Mouse (Mus musculus) layer of hippocampus, postnatal 36 days (tissue): ENCODE measurements around the gene Cdh16. TPM values are rescaled to one million over a fixed set of nuclear protein-coding genes. Genes with fewer than 3 reads are reported as not detected.

Experiments
- DNase-seq, 2 experiments: peaks; one replicate each; pipeline ENCODE4 v3.0.0; 2022
- total RNA-seq, 2 experiments: library from RNA; stranded (reverse); gene quantifications; 2 replicates each; pipeline ENCODE4 v1.2.3; 2021

The Cdh16 gene
- total RNA-seq, 2 experiments from 2014 or later: not detected

GRCm38 (mm10) chr8:104570436-104571343, 53.5 kb downstream of the Cdh16 start:
- DNase-seq: peak; percentile 79

GRCm38 (mm10) chr8:104569559-104569958, 54.6 kb downstream of the Cdh16 start:
- no peak for DNase-seq

DNA sequence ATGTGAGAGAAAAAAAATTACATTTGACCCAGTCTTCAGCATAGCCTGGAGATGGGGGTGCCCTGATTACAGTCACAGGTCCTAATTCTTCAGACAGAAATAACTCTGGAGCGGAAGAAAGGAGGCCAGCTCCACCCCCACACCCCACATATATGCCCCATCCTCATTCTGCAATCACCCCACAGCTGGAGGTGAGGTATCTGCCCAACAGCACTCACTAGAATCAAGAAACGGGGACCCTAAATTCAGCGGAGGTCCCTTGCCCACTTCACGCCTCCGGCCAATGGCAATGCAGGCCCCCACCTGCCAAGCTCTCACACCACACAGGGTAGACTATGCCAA, 58.8 kb downstream of the Cdh16 start:
- DNase-seq: no peak

DNA sequence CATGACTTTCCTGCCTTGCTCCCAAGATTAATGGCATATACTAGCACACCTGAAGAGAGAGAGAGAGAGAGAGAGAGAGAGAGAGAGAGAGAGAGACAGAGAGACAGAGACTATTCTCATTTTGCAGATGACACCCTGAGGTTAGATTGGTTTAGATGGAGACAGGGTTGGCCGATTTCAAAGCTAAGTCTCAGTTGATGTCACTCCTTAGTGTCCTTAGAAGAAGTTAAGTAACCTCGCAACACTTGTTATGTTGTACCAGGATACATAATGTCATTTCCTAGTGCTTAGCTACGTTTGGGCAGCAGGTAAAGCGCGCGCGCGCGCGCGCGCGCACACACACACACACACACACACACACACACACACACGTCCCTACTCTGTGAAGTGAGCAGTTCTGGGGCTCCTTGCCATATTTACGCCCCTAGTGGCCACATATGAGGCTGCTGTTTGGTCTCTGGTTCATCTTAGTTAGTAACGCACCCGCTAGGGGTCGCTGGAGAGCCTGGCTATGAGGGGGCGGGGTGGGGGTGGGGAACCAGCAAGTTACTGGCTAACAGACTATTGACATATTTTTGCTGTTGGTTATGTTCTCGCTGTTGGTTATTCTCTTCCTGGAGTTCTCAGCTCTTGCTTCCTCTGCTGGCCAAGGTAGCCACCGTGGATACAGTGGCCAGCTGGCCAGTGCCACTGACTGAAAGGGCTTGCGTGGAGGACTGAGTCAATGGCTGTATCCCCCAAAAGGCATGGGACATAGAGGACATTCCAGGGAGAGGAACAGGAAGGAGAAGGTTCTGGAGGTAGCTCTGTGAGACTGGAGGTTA, 59.4 kb downstream of the Cdh16 start:
- peak; percentile 68 to 76 for DNase-seq

DNA sequence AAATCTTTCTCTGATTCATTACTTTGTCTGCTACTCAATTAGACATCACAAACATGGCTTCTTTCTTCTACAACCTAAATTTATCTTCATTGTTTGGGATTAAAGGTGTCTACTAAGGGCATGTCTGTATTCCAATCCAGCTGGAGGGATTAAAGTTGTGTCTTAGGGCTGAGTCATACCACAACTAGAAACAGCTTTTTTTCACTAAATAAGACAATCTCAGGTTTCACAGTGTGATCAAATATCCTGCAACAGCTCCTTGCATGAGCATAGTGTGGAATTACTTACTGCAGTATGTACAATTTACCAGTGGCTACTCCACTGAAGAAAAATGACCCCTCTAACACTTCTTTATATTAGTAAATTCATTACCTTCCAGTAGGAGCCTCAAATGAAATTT, 63.5 kb downstream of the Cdh16 start:
- no peak for DNase-seq

DNA sequence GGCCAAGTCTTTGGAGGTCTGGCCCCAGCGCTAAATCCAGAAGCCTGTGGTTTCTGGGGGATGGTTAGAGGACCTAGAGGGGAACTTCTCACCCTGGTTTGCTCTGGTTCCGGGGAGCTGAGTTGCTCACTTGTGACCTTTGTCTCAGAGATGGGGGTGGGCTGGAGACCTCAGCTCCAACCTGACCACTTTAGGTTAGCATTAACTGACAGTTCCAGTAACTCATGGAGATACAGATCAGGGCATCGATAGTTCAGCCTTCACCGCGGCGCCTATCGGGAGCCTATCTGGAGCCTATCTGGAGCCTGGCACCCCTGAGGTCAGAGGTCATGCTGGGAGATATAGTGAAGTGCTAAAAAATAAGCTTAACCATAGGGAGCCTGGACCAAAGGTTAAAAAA, 67.0 kb downstream of the Cdh16 start:
- no peak for DNase-seq

DNA sequence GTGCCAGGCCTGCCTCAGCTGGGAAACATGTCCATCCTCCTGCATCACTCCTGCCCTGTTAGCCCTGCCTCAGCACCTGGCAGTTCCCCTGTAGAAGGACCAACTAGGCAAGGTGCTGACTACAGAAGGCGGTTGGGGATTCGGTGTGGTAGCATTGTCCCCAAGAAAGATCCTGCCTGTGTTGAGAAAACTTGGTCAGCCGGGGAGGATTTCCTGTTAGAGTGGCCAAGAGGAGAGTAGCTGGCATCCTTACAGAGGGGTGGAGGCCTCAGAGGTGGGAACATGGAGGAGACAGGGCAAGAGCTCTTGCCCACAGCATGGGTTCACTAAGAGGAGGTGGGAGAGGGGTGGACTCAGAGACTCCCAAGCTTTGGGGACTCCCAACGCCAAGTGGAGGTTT, 69.0 kb downstream of the Cdh16 start:
- no peak for DNase-seq

Other genes with a start within 250 kb of the Cdh16 start
- 10 to 100 TPM; 59.5 to 62.7 TPM for gene Cmtm4, start 228.6 kb downstream of the Cdh16 start, total RNA-seq
- gene Dync1li2, start 181.3 kb downstream of the Cdh16 start, total RNA-seq: 100 to 1,000 TPM; 246 to 289 TPM
- under 1 TPM; 0.35 to 0.66 TPM for gene Terb1, start 114.5 kb downstream of the Cdh16 start, total RNA-seq
- 10 to 100 TPM; 45.5 to 48.9 TPM for gene Nae1, start 89.8 kb downstream of the Cdh16 start, total RNA-seq
- gene Car7, start 89.7 kb downstream of the Cdh16 start, total RNA-seq: 10 to 100 TPM; 15.2 to 17.7 TPM
- gene Pdp2, start 32.9 kb downstream of the Cdh16 start, total RNA-seq: 1 to 10 TPM; 7.3 to 7.4 TPM
- gene Rrad, start 6.9 kb upstream of the Cdh16 start, total RNA-seq: 1 to 10 TPM; 1.1 to 1.3 TPM
- gene Ciao2b, start 17.6 kb upstream of the Cdh16 start, total RNA-seq: 10 to 100 TPM; 26.8 to 28.0 TPM
- gene Ces2a, start 109.6 kb upstream of the Cdh16 start, total RNA-seq: not detected
- under 1 TPM in 1 of 2 experiments, not detected in 1; 0.22 TPM for gene Ces2b, start 207.2 kb upstream of the Cdh16 start, total RNA-seq
- gene Ces2c, start 222.7 kb upstream of the Cdh16 start, total RNA-seq: not detected